Mouse (Mus musculus): Measurements from ENCODE around the gene Acp4. TPM values are rescaled to one million over a fixed set of nuclear protein-coding genes. Genes with fewer than 3 reads are reported as not detected.

The Acp4 gene
- polyA plus RNA-seq, 1 experiment from 2014 or later = not detected

- no peak overlapping the region for H3K27ac ChIP-seq (replicated peaks)
- WGBS = 51% methylated on average over 2 of the region's 2 CpGs
- H3K4me3 ChIP-seq = no peak overlapping the region
- H3K27me3 ChIP-seq (ENCODE audit: low read depth, poor library complexity, severe bottlenecking) = peaks cover 24% of the 10 kb centered on the region
- DNase-seq (ENCODE audit: low spot score) = no peak
- H3K36me3 ChIP-seq = no peaks in the 10 kb centered on the region
- H3K4me1 ChIP-seq = peaks cover 11% of the 10 kb centered on the region
- no peaks in the 10 kb centered on the region; the same call in 1 of the 2 replicates for H3K9me3 ChIP-seq (replicated peaks)
Observed at GRCm38 (mm10) chr7:44277250-44277622, 20.1 kb upstream of the Acp4 start.

GRCm38 (mm10) chr7:44276461-44277249 is 19.5 kb upstream of the Acp4 start:
- Histone ChIP-seq H3K27me3 (ENCODE audit: low read depth, poor library complexity, severe bottlenecking) (peaks cover 24% of the 10 kb centered on the region), H3K36me3 (no peaks in the 10 kb centered on the region), H3K9me3 (replicated peaks) (no peaks in the 10 kb centered on the region; the same call in 1 of the 2 replicates), H3K27ac (replicated peaks) (no peak overlapping the region), H3K4me1 (peaks cover 9% of the 10 kb centered on the region), H3K4me3 (no peak overlapping the region)
- 75% methylated on average over 10 of the region's 10 CpGs for WGBS
- no peak for DNase-seq (ENCODE audit: low spot score)

DNA sequence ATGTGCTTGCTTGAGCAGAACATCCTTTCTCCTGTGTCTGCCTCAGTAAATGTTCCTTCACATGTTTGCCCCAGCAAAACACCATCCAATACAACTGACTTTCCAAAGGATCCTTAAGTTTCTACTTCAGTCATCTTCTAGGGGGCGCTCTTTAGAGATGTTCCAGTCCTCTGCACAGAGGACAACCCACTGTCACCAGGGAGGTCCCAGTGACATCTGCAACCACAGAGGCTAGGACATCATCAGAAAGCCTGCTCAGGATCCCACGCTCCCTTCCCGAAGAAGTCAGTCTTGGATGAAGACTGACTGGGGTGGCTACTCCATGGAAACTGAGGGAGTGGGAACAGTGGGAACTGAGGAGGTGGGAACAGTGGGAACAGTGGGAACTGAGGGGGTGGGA is 18.4 kb upstream of the Acp4 start:
- Histone ChIP-seq H3K9me3 (replicated peaks) (no peaks in the 10 kb centered on the region; the same call in 1 of the 2 replicates), H3K4me1 (peaks cover 7% of the 10 kb centered on the region; the same call in 1 of the 2 replicates), H3K36me3 (no peaks in the 10 kb centered on the region), H3K27me3 (ENCODE audit: low read depth, poor library complexity, severe bottlenecking) (peaks cover 24% of the 10 kb centered on the region), H3K4me3 (no peak overlapping the region), H3K27ac (replicated peaks) (no peak overlapping the region)
- DNase-seq (ENCODE audit: low spot score) = no peak
- 76% methylated on average over 3 of the region's 3 CpGs for WGBS

GRCm38 (mm10) chr7:44274096-44274495 is 16.9 kb upstream of the Acp4 start:
- WGBS = 49% methylated on average over 11 of the region's 11 CpGs
- Histone ChIP-seq H3K9me3 (replicated peaks) (no peaks in the 10 kb centered on the region; the same call in 1 of the 2 replicates), H3K36me3 (no peaks in the 10 kb centered on the region), H3K27me3 (ENCODE audit: low read depth, poor library complexity, severe bottlenecking) (peaks cover 27% of the 10 kb centered on the region), H3K27ac (replicated peaks) (no peak overlapping the region), H3K4me1 (peaks cover 7% of the 10 kb centered on the region; the same call in 1 of the 2 replicates), H3K4me3 (no peak overlapping the region)
- DNase-seq (ENCODE audit: low spot score) = no peak

DNA sequence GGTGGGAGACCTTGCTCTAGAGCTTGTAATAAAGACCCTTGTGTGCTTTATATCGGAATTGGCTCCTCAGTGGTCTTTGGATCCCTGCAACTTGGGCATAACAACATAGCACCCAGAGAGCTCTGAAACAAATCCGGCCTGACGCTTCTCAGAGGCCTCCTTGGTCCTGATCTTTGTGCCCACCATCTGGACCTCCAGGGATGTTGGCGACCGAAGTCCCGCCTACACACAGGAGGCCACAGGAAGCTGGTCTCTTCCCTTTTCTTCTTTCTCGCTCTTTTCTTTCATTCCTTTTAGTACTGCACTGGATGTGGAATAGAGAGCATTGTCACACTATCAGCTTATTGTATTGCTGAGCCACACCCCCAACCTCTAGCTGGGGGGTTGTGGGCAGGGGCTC is 16.3 kb upstream of the Acp4 start:
- Histone ChIP-seq H3K9me3 (replicated peaks) (no peaks in the 10 kb centered on the region; the same call in 1 of the 2 replicates), H3K27ac (replicated peaks) (no peak overlapping the region), H3K4me3 (no peak overlapping the region), H3K36me3 (no peaks in the 10 kb centered on the region), H3K4me1 (peaks cover 7% of the 10 kb centered on the region; the same call in 1 of the 2 replicates), H3K27me3 (ENCODE audit: low read depth, poor library complexity, severe bottlenecking) (peaks cover 33% of the 10 kb centered on the region)
- WGBS = 64% methylated on average over 7 of the region's 7 CpGs
- DNase-seq (ENCODE audit: low spot score) = no peak

GRCm38 (mm10) chr7:44272546-44272945 is 15.4 kb upstream of the Acp4 start:
- H3K36me3 ChIP-seq = no peaks in the 10 kb centered on the region
- no peaks in the 10 kb centered on the region; the same call in 1 of the 2 replicates for H3K9me3 ChIP-seq (replicated peaks)
- DNase-seq (ENCODE audit: low spot score) = no peak
- no peak overlapping the region for H3K27ac ChIP-seq (replicated peaks)
- H3K4me1 ChIP-seq = peaks cover 7% of the 10 kb centered on the region; the same call in 1 of the 2 replicates
- H3K4me3 ChIP-seq = no peak overlapping the region
- peaks cover 38% of the 10 kb centered on the region for H3K27me3 ChIP-seq (ENCODE audit: low read depth, poor library complexity, severe bottlenecking)
- 94% methylated on average over 7 of the region's 7 CpGs for WGBS

- Histone ChIP-seq H3K4me1 (peaks cover 7% of the 10 kb centered on the region; the same call in 1 of the 2 replicates), H3K9me3 (replicated peaks) (no peaks in the 10 kb centered on the region; the same call in 1 of the 2 replicates), H3K36me3 (no peaks in the 10 kb centered on the region), H3K4me3 (no peak overlapping the region), H3K27ac (replicated peaks) (no peak overlapping the region), H3K27me3 (ENCODE audit: low read depth, poor library complexity, severe bottlenecking) (peaks cover 38% of the 10 kb centered on the region)
- no peak for DNase-seq (ENCODE audit: low spot score)
- WGBS = 68% methylated on average over 2 of the region's 2 CpGs
Observed at GRCm38 (mm10) chr7:44271309-44271708, 14.1 kb upstream of the Acp4 start.

DNA sequence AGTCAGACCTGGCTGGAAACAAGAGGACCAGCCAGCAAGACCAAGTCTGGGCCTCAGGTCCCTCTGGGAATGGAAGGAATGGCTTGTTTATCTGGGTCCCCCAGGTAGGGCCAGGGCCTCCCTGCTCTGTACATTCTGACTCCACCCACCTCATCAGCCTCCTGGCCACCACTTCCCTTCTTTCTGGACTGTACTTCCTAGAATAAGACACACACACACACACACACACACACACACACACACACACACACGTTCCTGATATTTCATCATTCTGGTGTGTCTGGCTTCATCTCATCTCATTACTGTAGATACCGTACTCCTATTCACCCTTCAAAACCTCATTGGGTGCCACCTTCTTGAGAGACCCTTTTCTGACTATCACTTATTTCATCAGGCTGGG is 12.2 kb upstream of the Acp4 start:
- H3K27me3 ChIP-seq (ENCODE audit: low read depth, poor library complexity, severe bottlenecking) = peaks cover 44% of the 10 kb centered on the region
- no peaks in the 10 kb centered on the region for H3K9me3 ChIP-seq (replicated peaks)
- H3K4me1 ChIP-seq = peaks cover 7% of the 10 kb centered on the region; the same call in 1 of the 2 replicates
- H3K27ac ChIP-seq (replicated peaks) = no peak overlapping the region
- no peaks in the 10 kb centered on the region for H3K36me3 ChIP-seq
- DNase-seq (ENCODE audit: low spot score) = no peak
- 76% methylated on average over 2 of the region's 2 CpGs for WGBS
- no peak overlapping the region for H3K4me3 ChIP-seq

- Histone ChIP-seq H3K4me3 (no peak overlapping the region), H3K9me3 (replicated peaks) (no peaks in the 10 kb centered on the region), H3K27me3 (ENCODE audit: low read depth, poor library complexity, severe bottlenecking) (peaks cover 44% of the 10 kb centered on the region), H3K4me1 (peaks cover 3% of the 10 kb centered on the region), H3K27ac (replicated peaks) (no peak overlapping the region), H3K36me3 (no peaks in the 10 kb centered on the region)
- WGBS = 80% methylated on average over 11 of the region's 11 CpGs
- no peak for DNase-seq (ENCODE audit: low spot score)
Observed at GRCm38 (mm10) chr7:44268117-44268516, 10.9 kb upstream of the Acp4 start.

DNA sequence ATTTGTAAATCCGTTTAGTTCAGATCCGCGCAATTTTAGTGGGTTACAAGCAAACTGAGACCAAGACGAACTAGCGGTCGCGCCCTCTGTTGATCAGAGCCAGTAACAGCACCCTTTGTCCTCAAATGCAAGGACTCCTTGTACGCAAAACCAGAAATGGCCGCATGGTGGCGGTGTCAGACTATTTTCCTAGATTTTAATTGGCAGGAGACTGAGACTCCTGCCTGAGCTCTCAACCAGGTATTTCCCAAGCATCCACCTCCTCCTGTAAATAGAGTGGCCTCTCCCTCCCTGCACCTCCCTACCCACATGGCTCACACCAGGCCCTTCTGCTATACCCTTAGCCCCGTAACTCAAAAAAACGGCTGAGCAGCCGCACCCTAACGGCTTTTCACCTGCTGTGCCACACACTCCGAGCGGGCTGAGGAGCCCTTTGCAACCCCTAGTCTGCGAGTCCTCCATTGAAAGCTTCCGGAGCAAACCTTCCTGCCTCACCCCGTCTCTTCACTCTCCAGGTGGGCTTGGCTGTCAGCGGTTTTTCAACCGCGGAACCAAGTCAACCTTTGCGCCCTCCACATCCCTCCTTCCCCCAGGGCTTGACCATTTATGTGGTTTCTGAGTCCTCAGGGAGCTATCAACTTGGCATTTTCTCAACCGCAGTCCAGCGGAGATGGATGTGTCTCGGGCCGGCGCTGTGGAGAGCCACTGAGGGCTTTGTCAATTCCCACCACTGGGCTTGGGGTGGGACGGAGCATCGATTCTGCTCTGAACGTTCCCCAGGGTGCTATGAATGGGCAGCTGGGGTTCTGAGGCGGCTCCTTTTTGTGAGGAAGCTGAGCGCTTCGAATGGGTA is 5.8 kb upstream of the Acp4 start:
- peak; percentile 94 for DNase-seq (ENCODE audit: low spot score)
- peak overlapping the region; percentile 41 for H3K4me3 ChIP-seq
- H3K27me3 ChIP-seq (ENCODE audit: low read depth, poor library complexity, severe bottlenecking) = peaks cover 51% of the 10 kb centered on the region
- H3K4me1 ChIP-seq = peaks cover 10% of the 10 kb centered on the region
- H3K9me3 ChIP-seq (replicated peaks) = no peaks in the 10 kb centered on the region
- 3% methylated on average over 34 of the region's 34 CpGs for WGBS
- H3K36me3 ChIP-seq = no peaks in the 10 kb centered on the region
- peak overlapping the region; percentile 42; the same call in 1 of the 2 replicates for H3K27ac ChIP-seq (replicated peaks)

DNA sequence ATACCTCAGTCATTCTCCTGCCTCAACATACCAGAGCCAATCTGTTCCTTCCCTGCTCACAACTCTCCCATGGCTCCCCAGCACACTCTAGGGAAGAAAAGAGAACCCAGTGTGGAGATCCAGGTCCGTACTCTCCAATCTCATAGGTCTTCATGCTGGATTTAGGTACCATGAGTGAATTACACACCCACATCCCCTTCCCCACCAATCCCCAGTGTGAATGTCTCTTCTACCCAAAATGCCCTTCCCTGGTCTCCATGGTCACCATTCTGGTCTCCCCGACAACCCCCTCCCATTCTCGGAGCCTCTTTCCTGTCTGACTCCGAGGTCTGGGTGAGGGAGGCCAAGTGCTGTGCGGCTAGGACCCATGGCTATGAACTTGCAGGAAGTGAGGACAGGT is 4.0 kb upstream of the Acp4 start, which contains the start of gene Gm15517:
Gene Gm15517, plus strand, starts transcription at position 301 of the 400 bp plus-strand sequence.
- peaks cover 50% of the 10 kb centered on the region for H3K27me3 ChIP-seq (ENCODE audit: low read depth, poor library complexity, severe bottlenecking)
- H3K4me1 ChIP-seq = peaks cover 10% of the 10 kb centered on the region
- no peak within 1 kb of the TSS for H3K4me3 ChIP-seq
- 61% methylated on average over 5 of the region's 5 CpGs for WGBS
- no peak within 1 kb of the TSS for H3K27ac ChIP-seq (replicated peaks)
- DNase-seq (ENCODE audit: low spot score) = no peak
- H3K9me3 ChIP-seq (replicated peaks) = no peaks in the 10 kb centered on the region
- no peaks in the 10 kb centered on the region for H3K36me3 ChIP-seq

GRCm38 (mm10) chr7:44260410-44260809 is 3.2 kb upstream of the Acp4 start:
- no peak overlapping the region for H3K27ac ChIP-seq (replicated peaks)
- H3K36me3 ChIP-seq = no peaks in the 10 kb centered on the region
- WGBS = 73% methylated on average over 6 of the region's 6 CpGs
- DNase-seq (ENCODE audit: low spot score) = no peak
- H3K4me3 ChIP-seq = no peak overlapping the region
- no peaks in the 10 kb centered on the region for H3K9me3 ChIP-seq (replicated peaks)
- H3K27me3 ChIP-seq (ENCODE audit: low read depth, poor library complexity, severe bottlenecking) = peaks cover 47% of the 10 kb centered on the region
- H3K4me1 ChIP-seq = peaks cover 10% of the 10 kb centered on the region
